Mouse (Mus musculus): Measurements from ENCODE around the gene D7Ertd443e. TPM values are rescaled to one million over a fixed set of nuclear protein-coding genes. Genes with fewer than 3 reads are reported as not detected.

The D7Ertd443e gene
- polyA plus RNA-seq (2015; fragmentation: Nextera tagmentation; extraction: Ambion mirVana), result 0.13 TPM in 1 of 2 replicates, not detected in the other

GRCm38 (mm10) chr7:134385561-134385960, at the start of gene D7Ertd443e:
Gene D7Ertd443e, minus strand, starts transcription at chr7:134385661.
- H3K36me3 ChIP-seq, result no peaks in the 10 kb centered on the region
- H3K27ac ChIP-seq, result no peak within 1 kb of the TSS
- no peak for ATAC-seq
- no peak within 1 kb of the TSS for H3K9ac ChIP-seq (replicated peaks)
- H3K4me2 ChIP-seq (replicated peaks), result no peak within 1 kb of the TSS
- no peaks in the 10 kb centered on the region for H3K9me3 ChIP-seq
- 92% methylated on average over 5 of the region's 5 CpGs for whole genome bisulfite sequencing
- no peak within 1 kb of the TSS for H3K4me3 ChIP-seq (replicated peaks)
- no peaks in the 10 kb centered on the region for H3K27me3 ChIP-seq
- no peaks in the 10 kb centered on the region for H3K4me1 ChIP-seq (replicated peaks)

- no peaks in the 10 kb centered on the region for H3K4me1 ChIP-seq (replicated peaks)
- H3K9ac ChIP-seq (replicated peaks), result no peak overlapping the region
- H3K36me3 ChIP-seq, result no peaks in the 10 kb centered on the region
- H3K27ac ChIP-seq, result no peak overlapping the region
- 94% methylated on average over 3 of the region's 3 CpGs for WGBS
- no peak for ATAC-seq
- no peaks in the 10 kb centered on the region for H3K9me3 ChIP-seq
- H3K27me3 ChIP-seq, result no peaks in the 10 kb centered on the region
- H3K4me3 ChIP-seq (replicated peaks), result no peak overlapping the region
- H3K4me2 ChIP-seq (replicated peaks), result no peak overlapping the region
Observed at GRCm38 (mm10) chr7:134431681-134432080, 46.2 kb upstream of the D7Ertd443e start.

- Histone ChIP-seq H3K4me2 (replicated peaks) (no peak overlapping the region), H3K4me3 (replicated peaks) (no peak overlapping the region), H3K4me1 (replicated peaks) (no peaks in the 10 kb centered on the region), H3K9me3 (no peaks in the 10 kb centered on the region), H3K27me3 (no peaks in the 10 kb centered on the region), H3K9ac (replicated peaks) (no peak overlapping the region), H3K27ac (no peak overlapping the region), H3K36me3 (no peaks in the 10 kb centered on the region)
- 88% methylated on average over 2 of the region's 2 CpGs for WGBS
- ATAC-seq, result no peak
Observed at GRCm38 (mm10) chr7:134428676-134429075, 43.2 kb upstream of the D7Ertd443e start.

GRCm38 (mm10) chr7:134415014-134415413, 29.6 kb upstream of the D7Ertd443e start:
- WGBS, result 95% methylated on average over 9 of the region's 9 CpGs
- H3K36me3 ChIP-seq, result no peaks in the 10 kb centered on the region
- H3K4me1 ChIP-seq (replicated peaks), result no peaks in the 10 kb centered on the region
- H3K4me2 ChIP-seq (replicated peaks), result no peak overlapping the region
- no peak overlapping the region for H3K27ac ChIP-seq
- ATAC-seq, result no peak
- H3K9ac ChIP-seq (replicated peaks), result no peak overlapping the region
- no peaks in the 10 kb centered on the region for H3K27me3 ChIP-seq
- H3K4me3 ChIP-seq (replicated peaks), result no peak overlapping the region
- H3K9me3 ChIP-seq, result no peaks in the 10 kb centered on the region

- no peak overlapping the region for H3K4me3 ChIP-seq (replicated peaks)
- no peaks in the 10 kb centered on the region for H3K9me3 ChIP-seq
- no peak overlapping the region for H3K4me2 ChIP-seq (replicated peaks)
- no peak overlapping the region for H3K9ac ChIP-seq (replicated peaks)
- no peaks in the 10 kb centered on the region for H3K27me3 ChIP-seq
- H3K4me1 ChIP-seq (replicated peaks), result no peaks in the 10 kb centered on the region
- H3K27ac ChIP-seq, result no peak overlapping the region
- ATAC-seq, result no peak
- no peaks in the 10 kb centered on the region for H3K36me3 ChIP-seq
- 54% methylated on average over 14 of the region's 14 CpGs for WGBS
Observed at GRCm38 (mm10) chr7:134414005-134414690, 28.7 kb upstream of the D7Ertd443e start.

- no peak overlapping the region for H3K27ac ChIP-seq
- H3K36me3 ChIP-seq, result no peaks in the 10 kb centered on the region
- H3K4me2 ChIP-seq (replicated peaks), result no peak overlapping the region
- 91% methylated on average over 13 of the region's 13 CpGs for WGBS
- H3K4me1 ChIP-seq (replicated peaks), result no peaks in the 10 kb centered on the region
- no peak overlapping the region for H3K9ac ChIP-seq (replicated peaks)
- H3K4me3 ChIP-seq (replicated peaks), result no peak overlapping the region
- no peak for ATAC-seq
- no peaks in the 10 kb centered on the region for H3K9me3 ChIP-seq
- no peaks in the 10 kb centered on the region for H3K27me3 ChIP-seq
Observed at GRCm38 (mm10) chr7:134408641-134409040, 23.2 kb upstream of the D7Ertd443e start.

- Histone ChIP-seq H3K27ac (no peak overlapping the region), H3K9ac (replicated peaks) (no peak overlapping the region), H3K4me2 (replicated peaks) (no peak overlapping the region), H3K4me1 (replicated peaks) (no peaks in the 10 kb centered on the region), H3K9me3 (no peaks in the 10 kb centered on the region), H3K36me3 (no peaks in the 10 kb centered on the region), H3K27me3 (no peaks in the 10 kb centered on the region; the same call in 1 of the 2 replicates), H3K4me3 (replicated peaks) (no peak overlapping the region)
- no peak for ATAC-seq
- WGBS, result 70% methylated on average over 2 of the region's 2 CpGs
Observed at GRCm38 (mm10) chr7:134400746-134401145, 15.3 kb upstream of the D7Ertd443e start.

- Histone ChIP-seq H3K4me1 (replicated peaks) (no peaks in the 10 kb centered on the region), H3K4me3 (replicated peaks) (no peak overlapping the region), H3K27ac (no peak overlapping the region), H3K9me3 (no peaks in the 10 kb centered on the region), H3K27me3 (no peaks in the 10 kb centered on the region), H3K4me2 (replicated peaks) (no peak overlapping the region), H3K9ac (replicated peaks) (no peak overlapping the region), H3K36me3 (no peaks in the 10 kb centered on the region)
- no peak for ATAC-seq
- 79% methylated on average over 8 of the region's 8 CpGs for WGBS
Observed at GRCm38 (mm10) chr7:134396769-134397168, 11.3 kb upstream of the D7Ertd443e start.

- no peak for ATAC-seq
- Histone ChIP-seq H3K36me3 (no peaks in the 10 kb centered on the region), H3K9me3 (no peaks in the 10 kb centered on the region), H3K27me3 (no peaks in the 10 kb centered on the region), H3K9ac (replicated peaks) (no peak overlapping the region), H3K27ac (no peak overlapping the region), H3K4me3 (replicated peaks) (no peak overlapping the region), H3K4me1 (replicated peaks) (no peaks in the 10 kb centered on the region), H3K4me2 (replicated peaks) (no peak overlapping the region)
- 83% methylated on average over 3 of the region's 3 CpGs for WGBS
Observed at GRCm38 (mm10) chr7:134382791-134383190, 2.7 kb downstream of the D7Ertd443e start.

- 55% methylated on average over 4 of the region's 4 CpGs for WGBS
- Histone ChIP-seq H3K9ac (replicated peaks) (no peak overlapping the region), H3K4me1 (replicated peaks) (no peaks in the 10 kb centered on the region), H3K4me3 (replicated peaks) (no peak overlapping the region), H3K36me3 (no peaks in the 10 kb centered on the region), H3K27ac (no peak overlapping the region), H3K4me2 (replicated peaks) (no peak overlapping the region), H3K9me3 (no peaks in the 10 kb centered on the region), H3K27me3 (no peaks in the 10 kb centered on the region)
- ATAC-seq, result 0 out of 2 replicates have a peak, but pooled peaks have one; percentile 30
Observed at GRCm38 (mm10) chr7:134381407-134381861, 4.0 kb downstream of the D7Ertd443e start.

- H3K4me3 ChIP-seq (replicated peaks), result no peak overlapping the region
- no peaks in the 10 kb centered on the region for H3K9me3 ChIP-seq
- no peaks in the 10 kb centered on the region for H3K36me3 ChIP-seq
- WGBS, result 56% methylated on average over 4 of the region's 4 CpGs
- no peaks in the 10 kb centered on the region for H3K4me1 ChIP-seq (replicated peaks)
- H3K27ac ChIP-seq, result no peak overlapping the region
- H3K4me2 ChIP-seq (replicated peaks), result no peak overlapping the region
- H3K27me3 ChIP-seq, result no peaks in the 10 kb centered on the region
- no peak for ATAC-seq
- H3K9ac ChIP-seq (replicated peaks), result no peak overlapping the region
Observed at GRCm38 (mm10) chr7:134378273-134378672, 7.2 kb downstream of the D7Ertd443e start.

GRCm38 (mm10) chr7:134376786-134377185, 8.7 kb downstream of the D7Ertd443e start:
- Histone ChIP-seq H3K4me3 (replicated peaks) (no peak overlapping the region), H3K9me3 (no peaks in the 10 kb centered on the region), H3K9ac (replicated peaks) (no peak overlapping the region), H3K36me3 (no peaks in the 10 kb centered on the region), H3K4me2 (replicated peaks) (no peak overlapping the region), H3K4me1 (replicated peaks) (no peaks in the 10 kb centered on the region), H3K27ac (no peak overlapping the region), H3K27me3 (no peaks in the 10 kb centered on the region)
- WGBS, result 72% methylated on average over 7 of the region's 7 CpGs
- no peak for ATAC-seq

- no peaks in the 10 kb centered on the region for H3K36me3 ChIP-seq
- no peaks in the 10 kb centered on the region for H3K27me3 ChIP-seq
- H3K9me3 ChIP-seq, result no peaks in the 10 kb centered on the region
- H3K4me3 ChIP-seq (replicated peaks), result no peak overlapping the region
- ATAC-seq, result no peak
- no peak overlapping the region for H3K4me2 ChIP-seq (replicated peaks)
- 55% methylated on average over 5 of the region's 5 CpGs for WGBS
- no peak overlapping the region for H3K9ac ChIP-seq (replicated peaks)
- no peak overlapping the region for H3K27ac ChIP-seq
- H3K4me1 ChIP-seq (replicated peaks), result no peaks in the 10 kb centered on the region
Observed at GRCm38 (mm10) chr7:134372276-134372675, 13.2 kb downstream of the D7Ertd443e start.
